Mouse (Mus musculus) embryo, embryonic 10 days (tissue): ENCODE measurements at regions not wholly inside any gene's neighbourhood (a gene's known extent, or its start where the extent isn't known, plus 50 kb on each side); places are given as distances from the start of the nearest gene placed in this dataset.

Experiments
- DNase-seq: peaks from one replicate; pipeline ENCODE4 v3.0.0-alpha.2; 2015; ENCODE audit warnings: low spot score

GRCm38 (mm10) chr10:50241645-50242044 is 350.8 kb upstream of the Ascc3 start:
- DNase-seq, result no peak

DNA sequence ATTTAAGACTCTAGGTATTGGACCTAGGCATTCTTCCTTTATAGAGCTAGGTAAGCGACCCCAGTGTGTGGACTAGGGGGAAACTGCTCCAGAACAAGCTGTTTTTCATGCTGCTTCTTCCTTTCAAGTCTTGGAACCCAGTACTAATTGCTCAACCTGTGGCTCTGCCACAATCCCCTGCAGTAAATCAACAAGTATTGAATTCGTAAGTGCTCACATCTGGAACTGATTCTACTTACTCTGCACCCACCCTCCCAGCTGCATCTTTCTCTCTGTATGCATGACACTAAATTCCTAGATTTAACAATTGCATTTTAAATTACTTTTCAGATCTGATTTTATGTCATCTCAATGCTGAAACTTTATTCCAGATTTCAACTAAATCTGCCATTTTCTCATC is 388.9 kb upstream of the Ascc3 start:
- peak; percentile 21 for DNase-seq

- no peak for DNase-seq
These were observed 390.8 kb upstream of the Ascc3 start for GRCm38 (mm10) chr10:50201691-50202090.

DNA sequence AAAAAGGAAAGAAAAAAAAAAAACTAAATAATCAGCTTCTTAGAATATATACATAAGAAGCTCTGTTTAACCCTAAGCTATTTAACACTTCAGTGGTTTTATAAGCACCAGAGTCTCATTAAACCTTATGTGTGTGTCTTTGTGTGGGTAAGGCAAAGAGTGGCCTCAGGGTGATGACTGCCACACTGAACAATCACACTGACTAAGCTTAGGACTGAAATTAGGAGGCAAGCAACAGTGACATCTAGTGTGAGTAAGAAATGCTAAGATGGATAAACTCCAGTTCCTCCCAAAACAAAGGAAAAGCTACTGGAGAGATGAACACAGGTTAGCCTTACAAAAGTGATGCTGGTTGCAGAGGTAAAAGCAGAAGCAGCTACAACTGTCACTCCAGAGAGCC is 392.6 kb upstream of the Ascc3 start:
- peak; percentile 62 for DNase-seq

- no peak for DNase-seq
These were observed 394.5 kb upstream of the Ascc3 start for GRCm38 (mm10) chr10:50197897-50198538.

DNA sequence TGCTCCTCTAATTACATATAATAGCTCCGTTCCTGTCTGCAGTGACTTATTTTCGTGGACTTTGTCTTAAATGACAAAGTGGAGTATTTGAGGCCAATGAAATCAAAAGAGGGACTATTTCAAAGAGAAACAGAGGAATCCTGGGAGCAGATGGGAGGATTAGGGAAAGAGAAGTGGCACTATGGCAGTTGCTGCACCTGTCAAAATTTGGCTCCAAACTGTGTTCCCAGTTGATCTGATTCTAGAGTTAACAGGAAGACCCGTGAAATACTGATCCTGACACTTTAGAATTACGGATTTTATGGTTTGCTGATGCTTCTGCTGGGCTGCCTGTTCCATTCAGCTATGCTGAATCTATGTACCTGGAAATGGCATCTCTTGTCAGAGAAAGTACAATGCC is 401.7 kb upstream of the Grik2 start:
- DNase-seq, result no peak

GRCm38 (mm10) chr10:50169116-50169515 is 380.6 kb upstream of the Grik2 start:
- no peak for DNase-seq

DNA sequence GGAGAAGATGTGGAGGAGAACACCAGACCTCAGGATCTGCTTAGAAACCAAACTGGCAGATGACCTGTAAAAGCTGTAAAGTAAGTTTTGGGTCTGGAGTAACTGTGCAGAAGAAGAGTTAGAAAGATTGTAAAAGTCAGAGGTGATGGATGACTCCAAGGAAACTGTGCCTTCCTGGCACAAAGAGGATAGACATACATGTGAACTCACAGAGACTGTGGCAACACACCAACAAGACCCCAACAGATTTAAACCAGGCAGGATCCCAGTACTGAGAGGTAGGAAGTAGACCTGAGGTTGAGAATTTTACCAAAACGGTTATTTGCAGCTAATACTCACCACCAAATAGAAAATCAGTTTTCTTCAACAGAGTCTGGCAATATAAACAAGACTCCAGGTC is 349.8 kb upstream of the Grik2 start:
- DNase-seq, result no peak

DNA sequence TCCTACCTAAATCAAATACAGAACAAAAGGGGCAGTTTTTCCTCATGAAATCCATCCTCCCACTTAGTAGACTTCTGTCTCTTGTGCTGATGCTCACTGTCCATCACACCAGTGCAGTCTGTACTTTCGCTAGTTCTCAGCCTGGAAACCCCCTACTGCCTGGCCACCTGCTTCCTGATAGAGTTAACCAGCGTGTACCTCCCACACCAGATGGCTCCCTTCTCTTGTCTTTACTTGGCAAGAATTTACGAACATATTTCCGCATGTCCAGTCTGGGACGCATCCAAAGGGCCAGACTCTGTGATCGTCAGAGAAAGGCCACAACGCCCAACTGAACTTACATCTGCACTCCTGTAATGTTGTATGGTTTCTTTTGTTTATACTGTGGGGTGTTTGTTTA is 349.2 kb upstream of the Grik2 start:
- DNase-seq, result peak; percentile 11

- no peak for DNase-seq
These were observed 347.6 kb upstream of the Grik2 start for GRCm38 (mm10) chr10:50136165-50136564.

GRCm38 (mm10) chr10:50135499-50135898 is 346.9 kb upstream of the Grik2 start:
- DNase-seq, result no peak
